Mouse (Mus musculus): ENCODE data around the gene Asb4. TPM values are rescaled to one million over a fixed set of nuclear protein-coding genes. Genes with fewer than 3 reads are reported as not detected.

Asb4 gene
- polyA plus RNA-seq, 1 experiment from 2014 or later = 17.6 TPM

DNA sequence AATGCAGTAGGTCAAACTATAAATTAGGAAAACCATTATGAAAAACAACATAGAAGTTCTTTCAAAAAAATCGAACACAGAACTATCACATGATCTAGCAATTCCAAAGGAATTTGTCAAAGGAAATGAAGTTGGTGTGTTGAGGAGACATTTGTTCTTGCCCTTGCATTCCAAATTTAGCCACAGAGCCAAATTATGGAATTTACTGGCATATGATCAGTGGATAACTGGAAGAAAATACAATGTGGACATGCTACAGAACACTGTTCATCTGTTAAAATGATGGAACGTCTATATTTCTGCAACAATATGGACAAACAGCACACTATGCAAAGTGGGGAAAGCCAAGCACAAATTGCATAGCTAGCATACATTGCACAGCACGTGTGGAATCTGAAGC, 72.7 kb downstream of the Asb4 start:
- WGBS = 85% methylated on average over 3 of the region's 3 CpGs
- H3K27ac ChIP-seq = no peak overlapping the region
- no peaks in the 10 kb centered on the region for H3K4me1 ChIP-seq (replicated peaks)
- H3K36me3 ChIP-seq = no peaks in the 10 kb centered on the region
- no peaks in the 10 kb centered on the region for H3K27me3 ChIP-seq
- no peak for ATAC-seq
- H3K9me3 ChIP-seq = no peaks in the 10 kb centered on the region
- H3K4me2 ChIP-seq (replicated peaks) = no peak overlapping the region
- no peak overlapping the region for H3K9ac ChIP-seq (replicated peaks)
- H3K4me3 ChIP-seq (replicated peaks) = no peak overlapping the region

DNA sequence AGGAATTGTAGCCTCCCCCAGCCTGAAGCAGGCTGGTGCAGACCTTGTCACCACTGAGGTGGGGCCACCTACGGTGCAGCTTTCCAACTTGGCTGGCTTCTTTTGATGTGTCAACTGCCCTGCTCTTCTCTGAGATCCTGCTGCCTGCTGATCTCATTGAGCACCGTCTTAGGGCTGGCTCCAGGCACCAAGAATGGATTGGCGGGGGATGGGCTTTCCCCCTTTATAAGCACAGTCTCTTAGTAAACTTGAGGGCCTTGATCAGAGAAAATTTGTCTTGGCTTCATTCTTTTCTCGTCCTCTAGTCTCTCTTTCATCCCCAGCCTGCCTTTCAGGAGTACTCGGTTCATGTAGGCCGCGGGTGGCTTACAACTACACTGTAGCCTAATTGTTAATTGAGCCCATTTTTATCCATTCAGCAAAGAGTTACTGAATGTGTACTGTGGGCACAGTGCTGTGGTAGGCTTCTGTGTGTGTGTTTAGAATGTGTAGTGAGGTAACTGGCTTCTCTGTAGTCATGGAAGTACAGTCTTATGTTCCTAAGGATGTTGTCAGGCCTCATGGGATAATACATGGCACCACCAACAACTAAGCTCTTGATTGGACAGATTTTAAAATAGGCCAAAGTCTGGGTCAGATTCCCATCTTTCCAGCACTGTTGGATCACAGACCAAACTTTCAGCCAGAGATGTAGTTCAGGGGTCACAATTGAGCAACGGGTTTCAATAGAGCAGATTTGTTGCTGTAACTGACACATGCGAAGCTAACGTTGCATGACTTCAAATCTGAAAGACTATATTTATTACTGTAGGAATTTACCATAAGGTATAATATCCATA, 87.5 kb downstream of the Asb4 start:
- H3K36me3 ChIP-seq = no peaks in the 10 kb centered on the region
- no peak overlapping the region for H3K4me2 ChIP-seq (replicated peaks)
- H3K27ac ChIP-seq = no peak overlapping the region
- H3K9me3 ChIP-seq = no peaks in the 10 kb centered on the region
- no peak overlapping the region for H3K4me3 ChIP-seq (replicated peaks)
- H3K9ac ChIP-seq (replicated peaks) = no peak overlapping the region
- ATAC-seq = peak; percentile 75
- no peaks in the 10 kb centered on the region for H3K4me1 ChIP-seq (replicated peaks)
- no peaks in the 10 kb centered on the region for H3K27me3 ChIP-seq
- 57% methylated on average over 10 of the region's 10 CpGs for WGBS

DNA sequence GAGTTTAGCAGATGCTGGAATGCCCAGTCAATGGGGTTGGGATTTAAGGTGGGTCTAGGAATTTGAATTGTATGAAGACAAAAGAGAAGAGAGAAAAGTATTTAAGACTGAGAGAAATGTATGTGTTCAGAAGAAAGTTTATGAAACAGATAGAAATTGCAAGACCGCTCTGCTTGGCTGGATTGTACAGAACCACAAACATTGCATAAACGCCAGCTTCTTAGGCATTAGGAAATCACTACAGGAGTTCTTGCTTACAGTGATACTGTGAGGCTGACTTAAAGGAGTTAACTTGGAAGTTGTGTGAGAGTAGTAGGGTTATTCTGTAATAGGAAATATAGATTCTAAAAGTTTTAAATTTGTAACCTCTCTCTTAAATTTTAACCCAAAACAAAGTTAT, 89.5 kb downstream of the Asb4 start:
- no peaks in the 10 kb centered on the region for H3K9me3 ChIP-seq
- no peak overlapping the region for H3K4me2 ChIP-seq (replicated peaks)
- H3K4me1 ChIP-seq (replicated peaks) = no peaks in the 10 kb centered on the region
- no peak for ATAC-seq
- H3K4me3 ChIP-seq (replicated peaks) = no peak overlapping the region
- H3K9ac ChIP-seq (replicated peaks) = no peak overlapping the region
- no peak overlapping the region for H3K27ac ChIP-seq
- H3K27me3 ChIP-seq = no peaks in the 10 kb centered on the region
- H3K36me3 ChIP-seq = no peaks in the 10 kb centered on the region
- WGBS = 91% methylated on average over 2 of the region's 2 CpGs

DNA sequence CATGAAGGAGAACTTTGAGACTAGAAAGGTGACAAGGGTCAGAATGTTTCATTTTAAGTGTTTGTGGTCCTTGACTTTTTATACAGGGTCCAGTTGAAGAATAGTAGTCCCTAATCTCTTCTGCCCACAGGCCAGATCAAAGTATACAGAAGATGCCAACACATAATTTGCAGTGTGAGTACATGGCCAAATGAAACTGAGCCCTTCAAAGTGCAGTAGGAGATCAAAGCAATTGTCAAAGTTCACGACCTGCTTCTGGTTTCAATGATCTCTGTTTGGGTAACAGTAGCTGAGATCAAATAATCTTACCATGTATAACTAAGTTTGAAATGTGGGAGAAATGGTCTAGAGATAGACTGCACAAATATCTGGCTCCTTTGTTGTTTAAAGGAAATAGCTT, 90.8 kb downstream of the Asb4 start:
- Histone ChIP-seq H3K9me3 (no peaks in the 10 kb centered on the region), H3K4me3 (replicated peaks) (no peak overlapping the region), H3K27me3 (no peaks in the 10 kb centered on the region), H3K9ac (replicated peaks) (no peak overlapping the region), H3K36me3 (no peaks in the 10 kb centered on the region), H3K27ac (no peak overlapping the region), H3K4me2 (replicated peaks) (no peak overlapping the region), H3K4me1 (replicated peaks) (no peaks in the 10 kb centered on the region)
- 82% methylated on average over 1 of the region's 1 CpGs for WGBS
- no peak for ATAC-seq

GRCm38 (mm10) chr6:5481066-5481465, 97.9 kb downstream of the Asb4 start:
- 87% methylated on average over 2 of the region's 2 CpGs for WGBS
- H3K4me3 ChIP-seq (replicated peaks) = no peak overlapping the region
- no peaks in the 10 kb centered on the region for H3K36me3 ChIP-seq
- H3K27me3 ChIP-seq = no peaks in the 10 kb centered on the region
- H3K27ac ChIP-seq = no peak overlapping the region
- H3K4me2 ChIP-seq (replicated peaks) = no peak overlapping the region
- no peaks in the 10 kb centered on the region for H3K4me1 ChIP-seq (replicated peaks)
- no peaks in the 10 kb centered on the region for H3K9me3 ChIP-seq
- ATAC-seq = no peak
- H3K9ac ChIP-seq (replicated peaks) = no peak overlapping the region

GRCm38 (mm10) chr6:5482270-5482783, 99.1 kb downstream of the Asb4 start:
- H3K4me1 ChIP-seq (replicated peaks) = no peaks in the 10 kb centered on the region
- no peak overlapping the region for H3K9ac ChIP-seq (replicated peaks)
- no peak for ATAC-seq
- no peaks in the 10 kb centered on the region for H3K27me3 ChIP-seq
- no peaks in the 10 kb centered on the region for H3K9me3 ChIP-seq
- no peak overlapping the region for H3K4me2 ChIP-seq (replicated peaks)
- H3K36me3 ChIP-seq = no peaks in the 10 kb centered on the region
- H3K27ac ChIP-seq = no peak overlapping the region
- WGBS = 61% methylated on average over 3 of the region's 3 CpGs
- no peak overlapping the region for H3K4me3 ChIP-seq (replicated peaks)

Other genes with a start within 250 kb of the Asb4 start
- gene Pon1, start 189.4 kb upstream of the Asb4 start, polyA plus RNA-seq (2015; fragmentation: Nextera tagmentation; extraction: Ambion mirVana) = 0.38 TPM in 1 of 2 replicates, not detected in the other
- gene Pon3, start 127.1 kb upstream of the Asb4 start, polyA plus RNA-seq (2015; fragmentation: Nextera tagmentation; extraction: Ambion mirVana) = 4.8 and 5.2 TPM in 2 replicates
- gene Pon2, start 84.9 kb upstream of the Asb4 start, polyA plus RNA-seq (2015; fragmentation: Nextera tagmentation; extraction: Ambion mirVana) = 25.0 and 30.6 TPM in 2 replicates
- 0.78 and 0.95 TPM in 2 replicates for gene Pdk4, start 112.9 kb downstream of the Asb4 start, polyA plus RNA-seq (2015; fragmentation: Nextera tagmentation; extraction: Ambion mirVana)